Mouse (Mus musculus): ENCODE results near the gene Tes3-ps. TPM values are rescaled to one million over a fixed set of nuclear protein-coding genes. Genes with fewer than 3 reads are reported as not detected.

Tes3-ps gene
- polyA plus RNA-seq, 1 experiment: 0.14 TPM

- no peak for DNase-seq (ENCODE audit: low spot score)
Observed at GRCm38 (mm10) chr13:49504510-49504909, 11.4 kb downstream of the Tes3-ps start, which contains the start of gene Ecm2. TSS of gene Ecm2 (plus strand) at chr13:49504810.

GRCm38 (mm10) chr13:49505776-49506175, 12.7 kb downstream of the Tes3-ps start:
- DNase-seq (ENCODE audit: low spot score): no peak

GRCm38 (mm10) chr13:49507176-49507575, 14.1 kb downstream of the Tes3-ps start:
- DNase-seq (ENCODE audit: low spot score): no peak

- no peak for DNase-seq (ENCODE audit: low spot score)
Observed at GRCm38 (mm10) chr13:49518761-49519160, 25.6 kb downstream of the Tes3-ps start.

GRCm38 (mm10) chr13:49526235-49526634, 33.1 kb downstream of the Tes3-ps start:
- no peak for DNase-seq (ENCODE audit: low spot score)

GRCm38 (mm10) chr13:49530636-49531035, 37.5 kb downstream of the Tes3-ps start:
- DNase-seq (ENCODE audit: low spot score): no peak

- DNase-seq (ENCODE audit: low spot score): no peak
Observed at GRCm38 (mm10) chr13:49536946-49537345, 43.8 kb downstream of the Tes3-ps start.

GRCm38 (mm10) chr13:49538693-49539092, 45.6 kb downstream of the Tes3-ps start:
- no peak for DNase-seq (ENCODE audit: low spot score)

GRCm38 (mm10) chr13:49544279-49544678, 51.2 kb downstream of the Tes3-ps start, which contains the start of gene Aspn:
TSS of gene Aspn (plus strand) at chr13:49544443.
- no peak for DNase-seq (ENCODE audit: low spot score)

- DNase-seq (ENCODE audit: low spot score): no peak
Observed at GRCm38 (mm10) chr13:49545646-49546045, 52.5 kb downstream of the Tes3-ps start.

Other genes starting within 250 kb of the Tes3-ps start
- 2.6 and 2.8 TPM in 2 replicates for gene Susd3, start 244.6 kb upstream of the Tes3-ps start, polyA plus RNA-seq (2012; rRNA removed)
- 6.2 and 7.2 TPM in 2 replicates for gene Fgd3, start 173.0 kb upstream of the Tes3-ps start, polyA plus RNA-seq (2012; rRNA removed)
- 41.8 and 47.8 TPM in 2 replicates for gene Bicd2, start 151.7 kb upstream of the Tes3-ps start, polyA plus RNA-seq (2012; rRNA removed)
- 10.0 and 12.4 TPM in 2 replicates for gene Ippk, start 72.1 kb upstream of the Tes3-ps start, polyA plus RNA-seq (2012; rRNA removed)
- 11.8 and 13.4 TPM in 2 replicates for gene Ecm2, start 11.5 kb downstream of the Tes3-ps start, polyA plus RNA-seq (2012; rRNA removed)
- 9.2 and 10.0 TPM in 2 replicates for gene Aspn, start 51.1 kb downstream of the Tes3-ps start, polyA plus RNA-seq (2012; rRNA removed)
- gene Omd, start 89.1 kb downstream of the Tes3-ps start, polyA plus RNA-seq (2012; rRNA removed): 2.9 and 3.5 TPM in 2 replicates
- gene Ogn, start 114.7 kb downstream of the Tes3-ps start, polyA plus RNA-seq (2012; rRNA removed): 107 and 108 TPM in 2 replicates
- 1.1 TPM in 2 replicates for gene Cenpp, start 159.5 kb downstream of the Tes3-ps start, polyA plus RNA-seq (2012; rRNA removed)
- gene Nol8, start 159.8 kb downstream of the Tes3-ps start, polyA plus RNA-seq (2012; rRNA removed): 9.5 and 9.9 TPM in 2 replicates
- 33.1 and 36.1 TPM in 2 replicates for gene Iars, start 188.8 kb downstream of the Tes3-ps start, polyA plus RNA-seq (2012; rRNA removed)

All from urinary bladder, adult 2 months (tissue).